Mouse (Mus musculus): ENCODE measurements at regions not wholly inside any gene's neighbourhood (a gene's known extent, or its start where the extent isn't known, plus 50 kb on each side); places are given as distances from the start of the nearest gene placed in this dataset.

GRCm38 (mm10) chr17:47110836-47111235, 100.5 kb upstream of the Ubr2 start:
- no peak for TF ChIP-seq EP300 (IDR thresholded peaks at IDR 0.05; ENCODE audit: low read depth)
- no peak for TF ChIP-seq CTCF (IDR thresholded peaks at IDR 0.05; ENCODE audit: low read depth)
